Mouse (Mus musculus) MEL (cell line): ENCODE measurements around the gene Unc13b.

Experiments used
- CTCF ChIP-seq, 3 experiments: IDR thresholded peaks in 2 of 3; conservative IDR thresholded peaks in 1 of 3; 2 replicates each; pipeline ENCODE4 v1.5.1; 2011 to 2012; ENCODE audit warnings: low read length in 3 of 3, low read depth in 2 of 3, mild to moderate bottlenecking in 2 of 3, improper control_type of control experiment in 1 of 3, inconsistent platforms in 1 of 3, mixed read lengths in 1 of 3, moderate library complexity in 1 of 3; ENCODE audit not compliant: control insufficient read depth in 1 of 3, insufficient read depth in 1 of 3, poor library complexity in 1 of 3, severe bottlenecking in 1 of 3
- GATA1 ChIP-seq: IDR thresholded peaks from 2 replicates; pipeline ENCODE4 v1.6.1; 2011; ENCODE audit warnings: low read depth, low read length, improper control_type of control experiment
- UBTF ChIP-seq: IDR thresholded peaks from 2 replicates; pipeline ENCODE4 v1.6.1; 2012; ENCODE audit warnings: low read depth, mild to moderate bottlenecking, inconsistent platforms, low read length, improper control_type of control experiment, moderate library complexity, borderline replicate concordance; ENCODE audit not compliant: insufficient read depth
- ZMIZ1 ChIP-seq: IDR thresholded peaks from 2 replicates; pipeline ENCODE4 v1.6.1; 2012; ENCODE audit warnings: low read depth, mild to moderate bottlenecking, inconsistent platforms, low read length, improper control_type of control experiment, moderate library complexity

- TF ChIP-seq GATA1: no peak
- no peak for TF ChIP-seq CTCF (IDR thresholded peaks at IDR 0.05 in 2 of 3, conservative IDR thresholded peaks at IDR 0.05 in 1 of 3; ENCODE audit: control insufficient read depth in 1 of 3, insufficient read depth in 1 of 3, low read depth in 2 of 3, low read length in 3 of 3, poor library complexity in 1 of 3, severe bottlenecking in 1 of 3)
- TF ChIP-seq ZMIZ1: no peak
- no peak for TF ChIP-seq UBTF
Observed at GRCm38 (mm10) chr4:43018156-43018555, 40.6 kb upstream of the Unc13b start.
